In genomic region chr7:28351676-28352191, GRCm38 (mm10) we compare ENCODE assay signal across 9 mouse cellular contexts. TPM values are rescaled to one million over a fixed set of nuclear protein-coding genes. Genes with fewer than 3 reads are reported as not detected.
DNase-seq lines count a peak whose midpoint lies in the region; ATAC-seq and TF ChIP-seq lines count a peak whose summit lies in the region.
"Had no signal": no experiment of that assay in that cellular context is flagged by ENCODE, and none has a peak within 500 bp of the region (broad histone marks: within the 10 kb centered on the region; RNA-seq: fewer than 3 reads in every experiment).

No protein-coding gene starts in this region.

- H3K27ac ChIP-seq in heart, embryonic 14.5 days (replicated peaks in 1 of 2; ENCODE audit: control insufficient read depth in 1 of 2, insufficient read depth in 1 of 2, low read depth in 2 of 2, low read length in 2 of 2), result peak overlapping the region in 1 of 2 experiments; percentile 92; a peak in 2 of 4 replicates
- no peak overlapping the region for H3K27ac ChIP-seq in bone marrow, adult 2 months (ENCODE audit: control insufficient read depth, insufficient read depth, low read depth, low read length, poor library complexity)
- H3K27ac ChIP-seq in hindbrain, embryonic 15.5 days (replicated peaks), result no peak overlapping the region
- H3K27ac ChIP-seq in midbrain, embryonic 13.5 days, result no peak overlapping the region

- H3K27me3 ChIP-seq in heart, embryonic 14.5 days (ENCODE audit: control insufficient read depth, insufficient read depth, low read length), result no peaks in the 10 kb centered on the region
- no peaks in the 10 kb centered on the region for H3K27me3 ChIP-seq in hindbrain, embryonic 15.5 days
- no peaks in the 10 kb centered on the region for H3K27me3 ChIP-seq in midbrain, embryonic 13.5 days
- H3K27me3 ChIP-seq: Patski had no signal

- peak overlapping the region; percentile 96 for H3K4me2 ChIP-seq in heart, embryonic 14.5 days (ENCODE audit: low read length)
- peak overlapping the region; percentile 89 for H3K4me2 ChIP-seq in hindbrain, embryonic 15.5 days
- peak overlapping the region; percentile 98 for H3K4me2 ChIP-seq in midbrain, embryonic 13.5 days (replicated peaks)

- peak overlapping the region; percentile 99 for H3K9ac ChIP-seq in heart, embryonic 14.5 days (ENCODE audit: low read length)
- peak overlapping the region; percentile 93 for H3K9ac ChIP-seq in hindbrain, embryonic 15.5 days
- peak overlapping the region; percentile 96 for H3K9ac ChIP-seq in midbrain, embryonic 13.5 days (replicated peaks)

- TF ChIP-seq POLR2A in bone marrow, adult 2 months (IDR thresholded peaks at IDR 0.05; ENCODE audit: borderline replicate concordance, control insufficient read depth, low read depth, low read length), result no peak

- WGBS in heart, embryonic 14.5 days, result 32% methylated on average over 4 of the region's 4 CpGs
- 9% methylated on average over 4 of the region's 4 CpGs for WGBS in bone marrow, adult 2 months
- WGBS in hindbrain, embryonic 15.5 days, result 47% methylated on average over 4 of the region's 4 CpGs
- WGBS in midbrain, embryonic 13.5 days, result 49% methylated on average over 4 of the region's 4 CpGs

- ATAC-seq in heart, embryonic 14.5 days (ENCODE audit: insufficient number of reproducible peaks, insufficient read depth, low FRiP score, low read depth), result no peak
- no peak for ATAC-seq in hindbrain, embryonic 15.5 days (ENCODE audit: low FRiP score, low read depth)
- ATAC-seq in midbrain, embryonic 13.5 days, result no peak
- ATAC-seq: Patski had no signal

- H3K9me3 ChIP-seq in heart, embryonic 14.5 days (ENCODE audit: control insufficient read depth, low read length), result no peaks in the 10 kb centered on the region
- no peaks in the 10 kb centered on the region for H3K9me3 ChIP-seq in hindbrain, embryonic 15.5 days
- H3K9me3 ChIP-seq in midbrain, embryonic 13.5 days, result no peaks in the 10 kb centered on the region

- DNase-seq in heart, adult 18-20 months, result no peak
- no peak for DNase-seq in left cerebral cortex, adult 18-20 months (ENCODE audit: low spot score in 2 of 2)
- DNase-seq in embryo, embryonic 10.5 days (ENCODE audit: low spot score), result no peak
- DNase-seq in thymus, postnatal 0 days (ENCODE audit: low spot score), result no peak

- no peak for TF ChIP-seq CTCF in bone marrow, adult 2 months (IDR thresholded peaks at IDR 0.05; ENCODE audit: control insufficient read depth, insufficient read depth, low read length)

- H3K36me3 ChIP-seq in heart, embryonic 14.5 days (ENCODE audit: control insufficient read depth, insufficient read depth, low read length), result peaks cover 38% of the 10 kb centered on the region
- H3K36me3 ChIP-seq in hindbrain, embryonic 15.5 days, result peaks cover 23% of the 10 kb centered on the region
- H3K36me3 ChIP-seq in midbrain, embryonic 13.5 days, result peaks cover 30% of the 10 kb centered on the region

- peak overlapping the region; percentile 90 to 98; a peak in 3 of 4 replicates for H3K4me3 ChIP-seq in heart, embryonic 14.5 days (ENCODE audit: control insufficient read depth in 1 of 2, insufficient read depth in 1 of 2, low read depth in 1 of 2, low read length in 2 of 2)
- H3K4me3 ChIP-seq in bone marrow, adult 2 months (replicated peaks; ENCODE audit: control insufficient read depth, low read depth, low read length), result peak overlapping the region; percentile 76
- H3K4me3 ChIP-seq in hindbrain, embryonic 15.5 days, result peak overlapping the region; percentile 87
- H3K4me3 ChIP-seq in midbrain, embryonic 13.5 days (replicated peaks), result peak overlapping the region; percentile 91

- H3K4me1 ChIP-seq in heart, embryonic 14.5 days (ENCODE audit: control insufficient read depth in 2 of 2, insufficient read depth in 2 of 2, low read length in 2 of 2), result peaks cover 14 to 24% of the 10 kb centered on the region in 2 experiments
- H3K4me1 ChIP-seq in bone marrow, adult 2 months (ENCODE audit: control insufficient read depth, insufficient read depth, low read length), result no peaks in the 10 kb centered on the region
- peaks cover 21% of the 10 kb centered on the region for H3K4me1 ChIP-seq in hindbrain, embryonic 15.5 days (replicated peaks)
- peaks cover 23% of the 10 kb centered on the region for H3K4me1 ChIP-seq in midbrain, embryonic 13.5 days (replicated peaks)

RNA-seq across cellular contexts. Expression of gene Rps16, which starts 1.3 kb away (rescaled TPM):
- polyA plus RNA-seq in heart, embryonic 14.5 days (2014; fragmentation: Nextera tagmentation; extraction: Ambion mirVana), result 731 and 789 TPM in 2 replicates
- 100 to 1,000 TPM; 517 to 602 TPM for total RNA-seq in heart, adult 18-20 months (2021)
- 838 and 1,358 TPM in 2 replicates for polyA plus RNA-seq in bone marrow, adult 2 months (2011; ENCODE audit: insufficient read depth, insufficient read length, low replicate concordance, missing spikeins)
- polyA plus RNA-seq in hindbrain, embryonic 15.5 days (2015; fragmentation: Nextera tagmentation; extraction: Ambion mirVana), result 444 and 501 TPM in 2 replicates
- polyA plus RNA-seq in midbrain, embryonic 13.5 days (2015; fragmentation: Nextera tagmentation; extraction: Ambion mirVana), result 531 and 537 TPM in 2 replicates
- total RNA-seq in left cerebral cortex, adult 18-20 months (2021), result 100 to 1,000 TPM; 462 to 497 TPM
- 1,689 and 1,723 TPM in 2 replicates for polyA plus RNA-seq in thymus, postnatal 0 days (2015; fragmentation: Nextera tagmentation; extraction: Ambion mirVana)

RNA-seq across cellular contexts. Expression of gene Supt5, which starts 13.2 kb away (rescaled TPM):
- polyA plus RNA-seq in heart, embryonic 14.5 days (2014; fragmentation: Nextera tagmentation; extraction: Ambion mirVana), result 47.9 and 48.0 TPM in 2 replicates
- total RNA-seq in heart, adult 18-20 months (2021), result 10 to 100 TPM; 53.4 to 60.9 TPM
- 50.8 and 77.1 TPM in 2 replicates for polyA plus RNA-seq in bone marrow, adult 2 months (2011; ENCODE audit: insufficient read depth, insufficient read length, low replicate concordance, missing spikeins)
- 94.0 and 104 TPM in 2 replicates for polyA plus RNA-seq in hindbrain, embryonic 15.5 days (2015; fragmentation: Nextera tagmentation; extraction: Ambion mirVana)
- 98.8 and 99.2 TPM in 2 replicates for polyA plus RNA-seq in midbrain, embryonic 13.5 days (2015; fragmentation: Nextera tagmentation; extraction: Ambion mirVana)
- total RNA-seq in left cerebral cortex, adult 18-20 months (2021), result 100 to 1,000 TPM; 116 TPM
- polyA plus RNA-seq in thymus, postnatal 0 days (2015; fragmentation: Nextera tagmentation; extraction: Ambion mirVana), result 73.3 and 80.4 TPM in 2 replicates

RNA-seq across cellular contexts. Expression of gene Plekhg2, which starts 20.7 kb away (rescaled TPM):
- 32.9 and 35.6 TPM in 2 replicates for polyA plus RNA-seq in heart, embryonic 14.5 days (2014; fragmentation: Nextera tagmentation; extraction: Ambion mirVana)
- total RNA-seq in heart, adult 18-20 months (2021), result 10 to 100 TPM; 11.3 to 13.4 TPM
- 15.6 and 26.3 TPM in 2 replicates for polyA plus RNA-seq in bone marrow, adult 2 months (2011; ENCODE audit: insufficient read depth, insufficient read length, low replicate concordance, missing spikeins)
- polyA plus RNA-seq in hindbrain, embryonic 15.5 days (2015; fragmentation: Nextera tagmentation; extraction: Ambion mirVana), result 26.8 and 27.6 TPM in 2 replicates
- polyA plus RNA-seq in midbrain, embryonic 13.5 days (2015; fragmentation: Nextera tagmentation; extraction: Ambion mirVana), result 34.5 and 37.6 TPM in 2 replicates
- total RNA-seq in left cerebral cortex, adult 18-20 months (2021), result 1 to 10 TPM; 4.8 to 5.2 TPM
- 35.4 and 49.6 TPM in 2 replicates for polyA plus RNA-seq in thymus, postnatal 0 days (2015; fragmentation: Nextera tagmentation; extraction: Ambion mirVana)

RNA-seq across cellular contexts. Expression of gene Zfp36, which starts 28.3 kb away (rescaled TPM):
- 10.1 and 12.2 TPM in 2 replicates for polyA plus RNA-seq in heart, embryonic 14.5 days (2014; fragmentation: Nextera tagmentation; extraction: Ambion mirVana)
- 10 to 100 TPM; 18.4 to 27.3 TPM for total RNA-seq in heart, adult 18-20 months (2021)
- polyA plus RNA-seq in bone marrow, adult 2 months (2011; ENCODE audit: insufficient read depth, insufficient read length, low replicate concordance, missing spikeins), result 25.5 and 53.7 TPM in 2 replicates
- 4.4 and 4.6 TPM in 2 replicates for polyA plus RNA-seq in hindbrain, embryonic 15.5 days (2015; fragmentation: Nextera tagmentation; extraction: Ambion mirVana)
- 3.1 and 4.2 TPM in 2 replicates for polyA plus RNA-seq in midbrain, embryonic 13.5 days (2015; fragmentation: Nextera tagmentation; extraction: Ambion mirVana)
- total RNA-seq in left cerebral cortex, adult 18-20 months (2021), result 1 to 10 TPM; 1.4 to 2.3 TPM
- 70.6 and 72.0 TPM in 2 replicates for polyA plus RNA-seq in thymus, postnatal 0 days (2015; fragmentation: Nextera tagmentation; extraction: Ambion mirVana)

RNA-seq across cellular contexts. Expression of gene Timm50, which starts 39.9 kb away (rescaled TPM):
- 119 and 131 TPM in 2 replicates for polyA plus RNA-seq in heart, embryonic 14.5 days (2014; fragmentation: Nextera tagmentation; extraction: Ambion mirVana)
- total RNA-seq in heart, adult 18-20 months (2021), result 10 to 100 TPM; 66.3 to 66.6 TPM
- polyA plus RNA-seq in bone marrow, adult 2 months (2011; ENCODE audit: insufficient read depth, insufficient read length, low replicate concordance, missing spikeins), result 44.6 and 44.8 TPM in 2 replicates
- polyA plus RNA-seq in hindbrain, embryonic 15.5 days (2015; fragmentation: Nextera tagmentation; extraction: Ambion mirVana), result 129 and 131 TPM in 2 replicates
- polyA plus RNA-seq in midbrain, embryonic 13.5 days (2015; fragmentation: Nextera tagmentation; extraction: Ambion mirVana), result 153 TPM in 2 replicates
- total RNA-seq in left cerebral cortex, adult 18-20 months (2021), result 10 to 100 TPM; 36.8 to 43.2 TPM
- polyA plus RNA-seq in thymus, postnatal 0 days (2015; fragmentation: Nextera tagmentation; extraction: Ambion mirVana), result 116 and 125 TPM in 2 replicates
